In the genomic region with DNA sequence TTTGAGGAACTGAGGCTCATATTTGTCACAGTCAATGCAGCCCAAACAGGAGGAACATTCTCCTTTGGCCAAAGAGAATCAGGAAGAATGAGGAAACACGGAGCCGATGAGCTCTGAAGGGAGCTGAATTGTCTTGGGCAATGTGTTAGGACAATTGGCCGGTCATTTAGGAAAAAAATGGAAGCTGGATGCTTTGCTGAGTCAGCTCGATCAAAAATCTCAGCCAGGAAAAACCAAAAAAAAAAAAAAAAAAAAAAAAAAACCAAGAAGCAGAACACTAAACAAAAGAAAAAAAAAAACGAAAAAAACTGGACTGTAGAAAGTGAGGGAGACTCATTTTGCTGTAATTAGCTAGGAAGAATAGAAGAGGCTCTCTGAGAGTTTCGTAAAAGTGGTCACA, we compare ENCODE assay signal across 17 mouse cellular contexts.
"Had no signal": no experiment of that assay in that cellular context is flagged by ENCODE, and none has a peak within 500 bp of the region (broad histone marks: within the 10 kb centered on the region; RNA-seq: fewer than 3 reads in every experiment).

No protein-coding gene starts in this region.

- H3K4me3 ChIP-seq: neural tube, embryonic 12.5 days; neural tube, embryonic 13.5 days; neural tube, embryonic 15.5 days; stomach, embryonic 15.5 days had no signal

- DNase-seq: retina, postnatal 1 day; right cerebral cortex, adult 18-20 months; right cerebral cortex, postnatal 14 days; right cerebral cortex, postnatal 25 days; right cerebral cortex, postnatal 4 days; spleen, adult 18-20 months; thymus, adult 18-20 months; thymus, adult 2 months; thymus, postnatal 14 days; thymus, postnatal 25 days; thymus, postnatal 36 days; thymus, postnatal 4 days had no signal

- H3K36me3 ChIP-seq: neural tube, embryonic 12.5 days; neural tube, embryonic 13.5 days; neural tube, embryonic 15.5 days; stomach, embryonic 15.5 days had no signal

- H3K9me3 ChIP-seq: neural tube, embryonic 15.5 days; stomach, embryonic 15.5 days had no signal

- H3K4me1 ChIP-seq: neural tube, embryonic 12.5 days; stomach, embryonic 15.5 days had no signal

- H3K4me2 ChIP-seq: neural tube, embryonic 12.5 days; stomach, embryonic 15.5 days had no signal

- H3K27me3 ChIP-seq: neural tube, embryonic 12.5 days; neural tube, embryonic 13.5 days; neural tube, embryonic 15.5 days; stomach, embryonic 15.5 days had no signal

- H3K9ac ChIP-seq: neural tube, embryonic 12.5 days; neural tube, embryonic 13.5 days; neural tube, embryonic 15.5 days; stomach, embryonic 15.5 days had no signal

- H3K27ac ChIP-seq: neural tube, embryonic 12.5 days; neural tube, embryonic 13.5 days; neural tube, embryonic 15.5 days; stomach, embryonic 15.5 days; stomach, postnatal 0 days had no signal
